Mouse (Mus musculus): ENCODE measurements around the gene Ccdc30.

DNA sequence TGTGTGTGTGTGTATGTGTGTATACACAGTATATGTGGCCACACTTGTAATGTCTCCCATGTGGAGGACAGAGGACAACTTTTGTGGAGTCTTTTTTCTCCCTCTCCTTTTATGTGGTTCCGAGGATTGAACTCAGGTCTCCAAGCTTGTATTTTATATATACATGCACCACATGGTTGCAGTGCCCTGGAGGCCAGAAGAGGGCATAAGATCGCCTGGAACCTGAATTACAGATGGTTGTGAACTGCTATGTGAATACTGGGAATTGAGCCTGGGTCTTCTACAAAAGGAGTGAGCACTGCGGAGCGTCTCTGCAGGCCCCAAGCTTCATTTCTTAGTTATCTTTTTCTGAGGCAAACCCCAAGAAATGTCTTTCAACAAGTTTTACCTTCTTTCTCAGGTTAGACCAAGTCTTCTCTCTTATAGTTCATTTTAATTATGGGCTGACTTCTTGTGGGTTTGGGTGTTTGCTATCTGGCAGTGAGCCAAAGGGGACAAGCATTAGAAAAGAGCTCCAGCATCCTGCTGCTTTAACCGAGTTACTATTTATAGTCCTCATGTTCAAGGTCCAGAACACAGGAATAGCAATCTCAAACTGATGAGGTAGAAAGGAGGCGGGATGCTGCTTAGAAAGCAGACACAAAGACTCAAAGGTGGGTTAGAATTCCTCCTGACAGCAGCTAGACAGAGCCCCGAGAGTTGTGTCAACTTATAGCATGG is 33.7 kb downstream of the Ccdc30 start:
- TF ChIP-seq CTCF (IDR thresholded peaks at IDR 0.05; ENCODE audit: control insufficient read depth, insufficient read depth, low read length) (no peak), POLR2A (IDR thresholded peaks at IDR 0.05; ENCODE audit: borderline replicate concordance, control insufficient read depth, low read depth, low read length) (no peak)

All from bone marrow, adult 2 months (tissue).